Mouse (Mus musculus): ENCODE measurements around the gene Dzip1l. TPM values are rescaled to one million over a fixed set of nuclear protein-coding genes. Genes with fewer than 3 reads are reported as not detected.
"Not testable (repeated sequence)": the region's sequence is repeated elsewhere in the genome, so short reads cannot be mapped to it uniquely, and the experiment has no call there.

Dzip1l gene
- 9.9 and 10.9 TPM in 2 replicates for polyA plus RNA-seq (2015; fragmentation: Nextera tagmentation; extraction: Ambion mirVana)

- peak; percentile 88 for ATAC-seq (ENCODE audit: low FRiP score, low read depth)
- Histone ChIP-seq H3K27ac (replicated peaks) (peak within 1 kb of the TSS; percentile 87), H3K4me1 (replicated peaks) (peaks cover 33% of the 10 kb centered on the region), H3K9ac (peak within 1 kb of the TSS; percentile 68), H3K9me3 (no peaks in the 10 kb centered on the region), H3K4me2 (peak within 1 kb of the TSS; percentile 80), H3K27me3 (no peaks in the 10 kb centered on the region), H3K36me3 (no peaks in the 10 kb centered on the region), H3K4me3 (peak within 1 kb of the TSS; percentile 64)
- under 1% methylated on average over 44 of the region's 44 CpGs for WGBS
Measured at GRCm38 (mm10) chr9:99629281-99630011, at the start of gene Dzip1l. TSS of gene Dzip1l (plus strand) at chr9:99629496.

GRCm38 (mm10) chr9:99580655-99581054, 48.6 kb upstream of the Dzip1l start:
- ATAC-seq (ENCODE audit: low FRiP score, low read depth) = no peak
- Histone ChIP-seq H3K9ac (no peak overlapping the region), H3K27ac (replicated peaks) (no peak overlapping the region), H3K4me1 (replicated peaks) (peaks cover 14% of the 10 kb centered on the region), H3K36me3 (peaks cover 33% of the 10 kb centered on the region), H3K9me3 (no peaks in the 10 kb centered on the region), H3K4me2 (no peak overlapping the region), H3K4me3 (no peak overlapping the region), H3K27me3 (no peaks in the 10 kb centered on the region)
- 43% methylated on average over 2 of the region's 2 CpGs for whole genome bisulfite sequencing

- Histone ChIP-seq H3K4me2 (no peak overlapping the region), H3K9me3 (no peaks in the 10 kb centered on the region), H3K4me1 (replicated peaks) (no peaks in the 10 kb centered on the region), H3K9ac (no peak overlapping the region), H3K4me3 (no peak overlapping the region), H3K36me3 (peaks cover 19% of the 10 kb centered on the region), H3K27ac (replicated peaks) (no peak overlapping the region), H3K27me3 (no peaks in the 10 kb centered on the region)
- 31% methylated on average over 8 of the region's 8 CpGs for WGBS
- ATAC-seq (ENCODE audit: low FRiP score, low read depth) = no peak
Measured at GRCm38 (mm10) chr9:99587505-99588202, 41.6 kb upstream of the Dzip1l start.

- H3K9ac ChIP-seq = no peak overlapping the region
- H3K4me1 ChIP-seq (replicated peaks) = no peaks in the 10 kb centered on the region
- no peaks in the 10 kb centered on the region for H3K36me3 ChIP-seq
- H3K9me3 ChIP-seq = no peaks in the 10 kb centered on the region
- H3K4me2 ChIP-seq = no peak overlapping the region
- WGBS = 84% methylated on average over 8 of the region's 8 CpGs
- no peaks in the 10 kb centered on the region for H3K27me3 ChIP-seq
- no peak for ATAC-seq (ENCODE audit: low FRiP score, low read depth)
- H3K4me3 ChIP-seq = no peak overlapping the region
- H3K27ac ChIP-seq (replicated peaks) = no peak overlapping the region
Measured at GRCm38 (mm10) chr9:99591144-99591543, 38.2 kb upstream of the Dzip1l start.

- not testable (repeated sequence) for H3K4me2 ChIP-seq; H3K36me3 ChIP-seq; H3K27me3 ChIP-seq; H3K9ac ChIP-seq; ATAC-seq (ENCODE audit: low FRiP score, low read depth); H3K27ac ChIP-seq (replicated peaks); H3K4me1 ChIP-seq (replicated peaks); H3K9me3 ChIP-seq; H3K4me3 ChIP-seq
- 96% methylated on average over 6 of the region's 6 CpGs for WGBS
Measured at GRCm38 (mm10) chr9:99599127-99599526, 30.2 kb upstream of the Dzip1l start.

GRCm38 (mm10) chr9:99603566-99603965, 25.7 kb upstream of the Dzip1l start:
- Histone ChIP-seq H3K4me1 (replicated peaks) (no peaks in the 10 kb centered on the region), H3K27ac (replicated peaks) (no peak overlapping the region), H3K9ac (no peak overlapping the region), H3K9me3 (no peaks in the 10 kb centered on the region), H3K4me2 (no peak overlapping the region), H3K27me3 (no peaks in the 10 kb centered on the region), H3K4me3 (no peak overlapping the region), H3K36me3 (no peaks in the 10 kb centered on the region)
- WGBS = 90% methylated on average over 2 of the region's 2 CpGs
- ATAC-seq (ENCODE audit: low FRiP score, low read depth) = no peak

- no peak for ATAC-seq (ENCODE audit: low FRiP score, low read depth)
- Histone ChIP-seq H3K9me3 (no peaks in the 10 kb centered on the region), H3K9ac (no peak within 1 kb of the TSS), H3K27me3 (no peaks in the 10 kb centered on the region), H3K27ac (replicated peaks) (no peak within 1 kb of the TSS), H3K4me3 (no peak within 1 kb of the TSS), H3K4me1 (replicated peaks) (no peaks in the 10 kb centered on the region), H3K36me3 (no peaks in the 10 kb centered on the region), H3K4me2 (no peak within 1 kb of the TSS)
- WGBS = 71% methylated on average over 2 of the region's 2 CpGs
Measured at GRCm38 (mm10) chr9:99612202-99612601, 17.1 kb upstream of the Dzip1l start, which contains the start of gene A4gnt. TSS of gene A4gnt (plus strand) at chr9:99612502.

GRCm38 (mm10) chr9:99619688-99620087, 9.6 kb upstream of the Dzip1l start:
- 93% methylated on average over 8 of the region's 8 CpGs for WGBS

GRCm38 (mm10) chr9:99620196-99620595, 9.1 kb upstream of the Dzip1l start:
- no peaks in the 10 kb centered on the region for H3K4me1 ChIP-seq (replicated peaks)
- H3K27me3 ChIP-seq = no peaks in the 10 kb centered on the region
- no peak for ATAC-seq (ENCODE audit: low FRiP score, low read depth)
- no peak overlapping the region for H3K4me3 ChIP-seq
- WGBS = 92% methylated on average over 11 of the region's 11 CpGs
- H3K9ac ChIP-seq = no peak overlapping the region
- no peaks in the 10 kb centered on the region for H3K36me3 ChIP-seq
- H3K4me2 ChIP-seq = no peak overlapping the region
- no peak overlapping the region for H3K27ac ChIP-seq (replicated peaks)
- H3K9me3 ChIP-seq = no peaks in the 10 kb centered on the region

More at GRCm38 (mm10) chr9:99619688-99620087, 9.6 kb upstream of the Dzip1l start:
- no peaks in the 10 kb centered on the region for H3K27me3 ChIP-seq
- H3K4me2 ChIP-seq = no peak overlapping the region
- no peak overlapping the region for H3K9ac ChIP-seq
- H3K27ac ChIP-seq (replicated peaks) = no peak overlapping the region
- no peak for ATAC-seq (ENCODE audit: low FRiP score, low read depth)
- no peaks in the 10 kb centered on the region for H3K4me1 ChIP-seq (replicated peaks)
- no peak overlapping the region for H3K4me3 ChIP-seq
- no peaks in the 10 kb centered on the region for H3K9me3 ChIP-seq
- H3K36me3 ChIP-seq = no peaks in the 10 kb centered on the region

- Histone ChIP-seq H3K27ac (replicated peaks) (no peak overlapping the region), H3K4me1 (replicated peaks) (no peaks in the 10 kb centered on the region), H3K4me2 (no peak overlapping the region), H3K9me3 (no peaks in the 10 kb centered on the region), H3K9ac (no peak overlapping the region), H3K4me3 (no peak overlapping the region), H3K36me3 (no peaks in the 10 kb centered on the region), H3K27me3 (no peaks in the 10 kb centered on the region)
- 86% methylated on average over 1 of the region's 1 CpGs for WGBS
- ATAC-seq (ENCODE audit: low FRiP score, low read depth) = no peak
Measured at GRCm38 (mm10) chr9:99622034-99622433, 7.3 kb upstream of the Dzip1l start.

- Histone ChIP-seq H3K4me2 (no peak overlapping the region), H3K4me3 (no peak overlapping the region), H3K9me3 (no peaks in the 10 kb centered on the region), H3K27me3 (no peaks in the 10 kb centered on the region), H3K36me3 (no peaks in the 10 kb centered on the region), H3K9ac (no peak overlapping the region), H3K27ac (replicated peaks) (no peak overlapping the region), H3K4me1 (replicated peaks) (no peaks in the 10 kb centered on the region)
- no peak for ATAC-seq (ENCODE audit: low FRiP score, low read depth)
- 61% methylated on average over 2 of the region's 2 CpGs for WGBS
Measured at GRCm38 (mm10) chr9:99622966-99623365, 6.3 kb upstream of the Dzip1l start.

GRCm38 (mm10) chr9:99624117-99624516, 5.2 kb upstream of the Dzip1l start:
- WGBS = 80% methylated on average over 6 of the region's 6 CpGs
- peaks cover 6% of the 10 kb centered on the region for H3K4me1 ChIP-seq (replicated peaks)
- no peak overlapping the region for H3K27ac ChIP-seq (replicated peaks)
- H3K4me3 ChIP-seq = no peak overlapping the region
- H3K4me2 ChIP-seq = no peak overlapping the region
- H3K27me3 ChIP-seq = no peaks in the 10 kb centered on the region
- no peaks in the 10 kb centered on the region for H3K36me3 ChIP-seq
- no peaks in the 10 kb centered on the region for H3K9me3 ChIP-seq
- H3K9ac ChIP-seq = no peak overlapping the region
- ATAC-seq (ENCODE audit: low FRiP score, low read depth) = no peak
